Mouse (Mus musculus): Measurements from ENCODE around the gene Ctcfl. TPM values are rescaled to one million over a fixed set of nuclear protein-coding genes. Genes with fewer than 3 reads are reported as not detected.

Gene Ctcfl
- total and polyA plus RNA-seq, 3 experiments = 0.08 to 0.11 TPM; not detected in 1

GRCm38 (mm10) chr2:173154962-173155361 lies 35.6 kb upstream of the Ctcfl start:
- 94% methylated on average over 14 of the region's 14 CpGs for WGBS
- no peak overlapping the region for H3K9ac ChIP-seq (ENCODE audit: low read depth, low read length)
- no peaks in the 10 kb centered on the region for H3K36me3 ChIP-seq (ENCODE audit: control insufficient read depth, insufficient read depth, low read length)
- no peaks in the 10 kb centered on the region for H3K4me1 ChIP-seq (ENCODE audit: control insufficient read depth, insufficient read depth, low read length)
- no peak for DNase-seq
- intact Hi-C loops (cut with DNase I) = no loop called here
- H3K79me2 ChIP-seq (replicated peaks; ENCODE audit: control insufficient read depth, insufficient read depth, low read length) = no peaks in the 10 kb centered on the region
- no peak for TF ChIP-seq EP300 (IDR thresholded peaks at IDR 0.05; ENCODE audit: insufficient read depth, low read depth, low read length)
- TF ChIP-seq POLR2A (IDR thresholded peaks at IDR 0.05; ENCODE audit: insufficient read depth, low read depth, low read length) = no peak
- TF ChIP-seq CTCF (IDR thresholded peaks at IDR 0.05) = no peak
- no peak overlapping the region for H3K4me3 ChIP-seq
- no peak overlapping the region for H3K27ac ChIP-seq
- H3K27me3 ChIP-seq (ENCODE audit: control insufficient read depth, insufficient read depth, low read length) = no peaks in the 10 kb centered on the region

- intact Hi-C loops (cut with DNase I) = no loop called here
- DNase-seq = no peak
- Histone ChIP-seq H3K36me3 (ENCODE audit: control insufficient read depth, insufficient read depth, low read length) (no peaks in the 10 kb centered on the region), H3K27me3 (ENCODE audit: control insufficient read depth, insufficient read depth, low read length) (no peaks in the 10 kb centered on the region), H3K4me3 (no peak overlapping the region), H3K9ac (ENCODE audit: low read depth, low read length) (no peak overlapping the region), H3K4me1 (ENCODE audit: control insufficient read depth, insufficient read depth, low read length) (no peaks in the 10 kb centered on the region), H3K27ac (no peak overlapping the region), H3K79me2 (replicated peaks; ENCODE audit: control insufficient read depth, insufficient read depth, low read length) (no peaks in the 10 kb centered on the region)
- TF ChIP-seq EP300 (IDR thresholded peaks at IDR 0.05; ENCODE audit: insufficient read depth, low read depth, low read length) (no peak), CTCF (IDR thresholded peaks at IDR 0.05) (no peak), POLR2A (IDR thresholded peaks at IDR 0.05; ENCODE audit: insufficient read depth, low read depth, low read length) (no peak)
- WGBS = 94% methylated on average over 13 of the region's 13 CpGs
Observed at GRCm38 (mm10) chr2:173154513-173154912, 35.2 kb upstream of the Ctcfl start.

DNA sequence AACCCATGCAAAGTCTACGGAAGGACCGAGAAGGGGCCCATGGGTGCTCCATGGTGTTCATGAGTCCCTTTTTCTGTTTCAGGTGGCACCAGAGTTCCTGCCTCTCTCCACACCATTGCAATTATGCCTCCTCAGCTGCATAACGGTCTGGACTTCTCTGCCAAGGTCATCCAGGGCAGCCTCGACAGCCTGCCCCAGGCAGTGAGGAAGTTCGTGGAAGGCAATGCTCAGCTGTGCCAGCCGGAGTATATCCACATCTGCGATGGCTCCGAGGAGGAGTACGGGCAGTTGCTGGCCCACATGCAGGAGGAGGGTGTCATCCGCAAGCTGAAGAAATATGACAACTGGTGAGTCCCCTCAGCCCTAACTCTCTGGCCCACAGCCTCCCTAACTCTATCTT lies 33.9 kb upstream of the Ctcfl start:
- no peaks in the 10 kb centered on the region for H3K79me2 ChIP-seq (replicated peaks; ENCODE audit: control insufficient read depth, insufficient read depth, low read length)
- H3K4me3 ChIP-seq = no peak overlapping the region
- H3K9ac ChIP-seq (ENCODE audit: low read depth, low read length) = no peak overlapping the region
- H3K27ac ChIP-seq = no peak overlapping the region
- no peaks in the 10 kb centered on the region for H3K4me1 ChIP-seq (ENCODE audit: control insufficient read depth, insufficient read depth, low read length)
- DNase-seq = no peak
- H3K36me3 ChIP-seq (ENCODE audit: control insufficient read depth, insufficient read depth, low read length) = no peaks in the 10 kb centered on the region
- WGBS = 81% methylated on average over 10 of the region's 10 CpGs
- no peaks in the 10 kb centered on the region for H3K27me3 ChIP-seq (ENCODE audit: control insufficient read depth, insufficient read depth, low read length)
- no peak for TF ChIP-seq POLR2A (IDR thresholded peaks at IDR 0.05; ENCODE audit: insufficient read depth, low read depth, low read length)
- TF ChIP-seq CTCF (IDR thresholded peaks at IDR 0.05) = no peak
- intact Hi-C loops (cut with DNase I) = no loop called here

- Histone ChIP-seq H3K9ac (ENCODE audit: low read depth, low read length) (no peak within 1 kb of the TSS), H3K36me3 (ENCODE audit: control insufficient read depth, insufficient read depth, low read length) (no peaks in the 10 kb centered on the region), H3K4me1 (ENCODE audit: control insufficient read depth, insufficient read depth, low read length) (no peaks in the 10 kb centered on the region), H3K27me3 (ENCODE audit: control insufficient read depth, insufficient read depth, low read length) (no peaks in the 10 kb centered on the region), H3K4me3 (no peak within 1 kb of the TSS), H3K27ac (no peak within 1 kb of the TSS), H3K79me2 (replicated peaks; ENCODE audit: control insufficient read depth, insufficient read depth, low read length) (no peaks in the 10 kb centered on the region)
- no peak for TF ChIP-seq POLR2A (IDR thresholded peaks at IDR 0.05; ENCODE audit: insufficient read depth, low read depth, low read length)
- TF ChIP-seq EP300 (IDR thresholded peaks at IDR 0.05; ENCODE audit: insufficient read depth, low read depth, low read length) = no peak
- no peak for TF ChIP-seq CTCF (IDR thresholded peaks at IDR 0.05)
- WGBS = 59% methylated on average over 13 of the region's 13 CpGs
- DNase-seq = no peak
- intact Hi-C loops (cut with DNase I) = no loop called here
Observed at GRCm38 (mm10) chr2:173152436-173153151, 33.3 kb upstream of the Ctcfl start, which contains the start of gene Pck1. Gene Pck1, plus strand, starts transcription at chr2:173153048.

DNA sequence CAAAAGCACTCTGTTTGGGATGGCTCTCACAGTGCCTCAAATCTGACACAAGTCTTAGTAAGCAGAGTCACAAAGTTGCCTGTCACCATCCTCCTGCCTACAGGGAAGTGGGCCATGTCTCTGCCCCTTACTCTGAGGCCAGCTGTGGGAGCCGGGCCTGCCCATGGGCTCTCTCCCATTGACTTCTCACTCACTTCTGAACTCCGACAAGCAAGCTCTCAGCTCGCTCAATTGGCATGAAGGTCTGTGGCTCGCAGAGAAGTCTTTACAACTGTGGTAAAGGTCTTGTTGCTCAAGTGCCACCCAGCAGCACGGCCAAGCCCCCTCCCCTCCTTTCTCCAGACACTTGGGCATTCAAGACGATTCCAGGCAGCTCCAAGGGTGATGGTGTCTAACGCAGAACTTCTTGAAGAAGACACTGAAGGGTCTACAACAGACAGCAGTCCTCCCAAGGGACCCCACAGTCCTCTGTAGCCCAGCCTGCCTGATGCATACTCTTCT lies 32.5 kb upstream of the Ctcfl start:
- no peak for DNase-seq
- no peaks in the 10 kb centered on the region for H3K36me3 ChIP-seq (ENCODE audit: control insufficient read depth, insufficient read depth, low read length)
- whole genome bisulfite sequencing = 83% methylated on average over 7 of the region's 7 CpGs

GRCm38 (mm10) chr2:173151352-173151751 lies 32.0 kb upstream of the Ctcfl start:
- WGBS = 39% methylated on average over 5 of the region's 5 CpGs
- TF ChIP-seq EP300 (IDR thresholded peaks at IDR 0.05; ENCODE audit: insufficient read depth, low read depth, low read length) (no peak), POLR2A (IDR thresholded peaks at IDR 0.05; ENCODE audit: insufficient read depth, low read depth, low read length) (no peak), CTCF (IDR thresholded peaks at IDR 0.05) (no peak)
- no peaks in the 10 kb centered on the region for H3K79me2 ChIP-seq (replicated peaks; ENCODE audit: control insufficient read depth, insufficient read depth, low read length)

More for the DNA sequence above, 32.5 kb upstream of the Ctcfl start:
- no peak overlapping the region for H3K4me3 ChIP-seq
- H3K27me3 ChIP-seq (ENCODE audit: control insufficient read depth, insufficient read depth, low read length) = no peaks in the 10 kb centered on the region
- intact Hi-C loops (cut with DNase I) = no loop called here
- H3K27ac ChIP-seq = no peak overlapping the region
- no peaks in the 10 kb centered on the region for H3K79me2 ChIP-seq (replicated peaks; ENCODE audit: control insufficient read depth, insufficient read depth, low read length)
- TF ChIP-seq CTCF (IDR thresholded peaks at IDR 0.05) = no peak
- TF ChIP-seq EP300 (IDR thresholded peaks at IDR 0.05; ENCODE audit: insufficient read depth, low read depth, low read length) = no peak
- no peak for TF ChIP-seq POLR2A (IDR thresholded peaks at IDR 0.05; ENCODE audit: insufficient read depth, low read depth, low read length)
- no peak overlapping the region for H3K9ac ChIP-seq (ENCODE audit: low read depth, low read length)
- no peaks in the 10 kb centered on the region for H3K4me1 ChIP-seq (ENCODE audit: control insufficient read depth, insufficient read depth, low read length)

More at GRCm38 (mm10) chr2:173151352-173151751, 32.0 kb upstream of the Ctcfl start:
- intact Hi-C loops (cut with DNase I) = no loop called here
- Histone ChIP-seq H3K27ac (no peak overlapping the region), H3K36me3 (ENCODE audit: control insufficient read depth, insufficient read depth, low read length) (no peaks in the 10 kb centered on the region), H3K27me3 (ENCODE audit: control insufficient read depth, insufficient read depth, low read length) (no peaks in the 10 kb centered on the region), H3K4me3 (no peak overlapping the region), H3K9ac (ENCODE audit: low read depth, low read length) (no peak overlapping the region), H3K4me1 (ENCODE audit: control insufficient read depth, insufficient read depth, low read length) (no peaks in the 10 kb centered on the region)
- no peak for DNase-seq

Data from heart, adult 2 months (tissue).